Mouse (Mus musculus) neural tube, embryonic 14.5 days (tissue): ENCODE measurements at regions not wholly inside any gene's neighbourhood (a gene's known extent, or its start where the extent isn't known, plus 50 kb on each side); places are given as distances from the start of the nearest gene placed in this dataset.

ENCODE experiments used
- ATAC-seq: fragments of 200-750 bp; cut with Nextera tagmentation; 2 replicates; pipeline ENCODE4 v1.8.0; 2017; ENCODE audit warnings: low read depth, mild to moderate bottlenecking, moderate TSS enrichment, moderate library complexity
- H3K27ac ChIP-seq: fragments of 300-500 bp; sonication (generic); 2 replicates; pipeline ENCODE4 v1.5.1; 2014; ENCODE audit warnings: low read depth, mild to moderate bottlenecking, control low read depth, low read length, moderate library complexity, mixed read lengths
- H3K27me3 ChIP-seq: fragments of 300-500 bp; sonication (generic); 2 replicates; pipeline ENCODE4 v1.6.1; 2014; ENCODE audit warnings: low read length; ENCODE audit not compliant: control insufficient read depth, insufficient read depth
- H3K36me3 ChIP-seq: fragments of 300-500 bp; sonication (generic); 2 replicates; pipeline ENCODE4 v1.6.1; 2014; ENCODE audit warnings: low read length, mixed read lengths; ENCODE audit not compliant: control insufficient read depth, insufficient read depth
- H3K4me1 ChIP-seq: fragments of 300-500 bp; sonication (generic); 2 replicates; pipeline ENCODE4 v1.6.1; 2014; ENCODE audit warnings: low read length; ENCODE audit not compliant: control insufficient read depth, insufficient read depth
- H3K4me2 ChIP-seq: fragments of 300-500 bp; sonication (generic); 2 replicates; pipeline ENCODE4 v1.6.1; 2014; ENCODE audit warnings: mild to moderate bottlenecking, low read depth, low read length, control low read depth
- H3K4me3 ChIP-seq: fragments of 300-500 bp; sonication (generic); 2 replicates; pipeline ENCODE4 v1.5.1; 2014; ENCODE audit warnings: low read depth, low read length, control low read depth, mixed read lengths
- H3K9ac ChIP-seq: fragments of 300-500 bp; sonication (generic); replicated peaks from 2 replicates; pipeline ENCODE4 v1.6.1; 2014; ENCODE audit warnings: low read depth, mild to moderate bottlenecking, control low read depth, low read length, mixed read lengths
- H3K9me3 ChIP-seq: fragments of 300-500 bp; sonication (generic); 2 replicates; pipeline ENCODE4 v1.6.1; 2016; ENCODE audit warnings: low read length; ENCODE audit not compliant: control insufficient read depth
- WGBS: fragments of 180-500 bp; shearing (Covaris S2); extraction: QIAGEN DNeasy Blood & Tissue Kit; methylation state at CpG from one replicate; pipeline ENCODE4 v1.1.7; 2014; 5-methylcytosine and 5-hydroxymethylcytosine counted together

DNA sequence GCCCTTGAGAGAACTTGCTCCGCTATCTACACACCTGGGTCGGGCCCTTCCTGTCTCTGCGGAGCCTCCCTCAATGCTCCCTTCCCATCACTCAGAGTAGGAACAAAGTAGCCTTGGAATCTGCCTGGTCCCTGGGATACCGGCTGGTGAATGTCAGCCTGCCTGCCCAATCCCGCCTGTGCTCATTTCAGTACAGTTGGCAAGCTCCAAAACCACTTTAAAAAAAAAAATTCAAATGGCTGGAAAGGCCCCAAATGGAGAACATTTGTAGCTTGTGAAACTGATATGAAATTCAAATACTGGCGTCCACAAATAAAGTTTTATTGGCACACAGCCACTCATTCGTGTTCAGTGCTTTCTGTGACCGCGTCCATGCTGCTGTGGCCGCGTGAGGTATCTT is 50.3 kb upstream of the 4930470P17Rik start:
- no peak overlapping the region for H3K27ac ChIP-seq
- no peaks in the 10 kb centered on the region for H3K36me3 ChIP-seq
- whole genome bisulfite sequencing: 94% methylated on average over 11 of the region's 11 CpGs
- ATAC-seq: no peak
- H3K27me3 ChIP-seq: no peaks in the 10 kb centered on the region
- no peaks in the 10 kb centered on the region for H3K9me3 ChIP-seq
- no peak overlapping the region for H3K9ac ChIP-seq
- H3K4me2 ChIP-seq: no peak overlapping the region
- no peak overlapping the region for H3K4me3 ChIP-seq
- H3K4me1 ChIP-seq: peaks cover under 1% of the 10 kb centered on the region; the same call in 1 of the 2 replicates
